Mouse (Mus musculus) hindbrain, embryonic 16.5 days (tissue): ENCODE data around the gene Nfkb1. TPM values are rescaled to one million over a fixed set of nuclear protein-coding genes. Genes with fewer than 3 reads are reported as not detected.

Source experiments
- ATAC-seq: fragments of 200-750 bp; cut with Nextera tagmentation; 2 replicates; pipeline ENCODE4 v1.8.0; 2017; ENCODE audit warnings: moderate TSS enrichment, moderate library complexity
- H3K27ac ChIP-seq: fragments of 300-500 bp; sonication (generic); 2 replicates; pipeline ENCODE4 v1.5.1; 2014; ENCODE audit warnings: low read depth, mild to moderate bottlenecking, control low read depth, low read length, moderate library complexity
- H3K27me3 ChIP-seq: fragments of 300-500 bp; sonication (generic); replicated peaks from 2 replicates; pipeline ENCODE4 v1.6.1; 2014; ENCODE audit warnings: low read length; ENCODE audit not compliant: control insufficient read depth, insufficient read depth
- H3K36me3 ChIP-seq: fragments of 300-500 bp; sonication (generic); 2 replicates; pipeline ENCODE4 v1.6.1; 2014; ENCODE audit warnings: mild to moderate bottlenecking, low read length, moderate library complexity, mixed read lengths; ENCODE audit not compliant: control insufficient read depth, insufficient read depth
- H3K4me1 ChIP-seq: fragments of 300-500 bp; sonication (generic); 2 replicates; pipeline ENCODE4 v1.6.1; 2014; ENCODE audit warnings: low read depth, low read length; ENCODE audit not compliant: control insufficient read depth, insufficient read depth
- H3K4me2 ChIP-seq: fragments of 300-500 bp; sonication (generic); 2 replicates; pipeline ENCODE4 v1.6.1; 2014; ENCODE audit warnings: mild to moderate bottlenecking, low read length, control low read depth, moderate library complexity
- H3K4me3 ChIP-seq: fragments of 300-500 bp; sonication (generic); 2 replicates; pipeline ENCODE4 v1.5.1; 2014; ENCODE audit warnings: mild to moderate bottlenecking, low read length, control low read depth, moderate library complexity
- H3K9ac ChIP-seq: fragments of 300-500 bp; sonication (generic); 2 replicates; pipeline ENCODE4 v1.6.1; 2014; ENCODE audit warnings: low read depth, mild to moderate bottlenecking, control low read depth, low read length, moderate library complexity
- H3K9me3 ChIP-seq: fragments of 300-500 bp; sonication (generic); 2 replicates; pipeline ENCODE4 v1.6.1; 2014; ENCODE audit warnings: mild to moderate bottlenecking, low read length, moderate library complexity; ENCODE audit not compliant: control insufficient read depth
- WGBS: fragments of 180-500 bp; shearing (Covaris S2); extraction: QIAGEN DNeasy Blood & Tissue Kit; methylation state at CpG from one replicate; pipeline ENCODE4 v1.1.7; 2014; 5-methylcytosine and 5-hydroxymethylcytosine counted together
- polyA plus RNA-seq: library from polyadenylated mRNA; unstranded; fragments of >200 nt; fragmentation: Nextera tagmentation; extraction: Ambion mirVana; gene quantifications from 2 replicates; pipeline ENCODE4 v1.2.1, GENCODE M21; 2015

Nfkb1 gene
- polyA plus RNA-seq, 1 experiment from 2014 or later, result 7.5 TPM

- 90% methylated on average over 17 of the region's 17 CpGs for WGBS
- H3K27me3 ChIP-seq, result no peaks in the 10 kb centered on the region
- no peak for ATAC-seq
- H3K36me3 ChIP-seq, result no peaks in the 10 kb centered on the region
- H3K9me3 ChIP-seq, result no peaks in the 10 kb centered on the region
- no peak overlapping the region for H3K27ac ChIP-seq
- no peak overlapping the region for H3K9ac ChIP-seq
- no peak overlapping the region for H3K4me3 ChIP-seq
- no peaks in the 10 kb centered on the region for H3K4me1 ChIP-seq
- no peak overlapping the region for H3K4me2 ChIP-seq
Measured at GRCm38 (mm10) chr3:135563163-135563689, 128.1 kb downstream of the Nfkb1 start.

DNA sequence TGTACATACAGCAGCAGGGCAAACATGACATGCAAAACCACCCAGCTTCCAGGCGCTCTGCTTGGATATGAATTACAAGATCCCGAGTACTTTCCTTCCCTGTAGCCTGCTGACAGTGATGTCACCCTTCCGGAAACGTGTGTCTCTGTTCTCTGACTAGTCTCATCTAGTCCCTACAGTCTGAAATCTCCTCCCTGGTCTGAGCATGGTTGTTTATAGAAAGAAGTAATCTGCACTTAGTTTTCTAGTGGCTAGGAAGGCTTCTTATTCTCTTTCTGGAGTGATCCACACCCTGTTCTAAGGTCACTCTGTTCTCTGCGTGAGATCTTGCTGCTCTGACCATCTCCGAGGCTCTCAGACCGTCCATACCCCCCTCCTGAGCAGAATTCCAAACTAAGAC, 129.3 kb downstream of the Nfkb1 start:
- Histone ChIP-seq H3K27me3 (no peaks in the 10 kb centered on the region), H3K4me2 (no peak overlapping the region), H3K36me3 (no peaks in the 10 kb centered on the region), H3K9ac (no peak overlapping the region), H3K9me3 (no peaks in the 10 kb centered on the region), H3K4me3 (no peak overlapping the region), H3K27ac (no peak overlapping the region), H3K4me1 (no peaks in the 10 kb centered on the region)
- ATAC-seq, result no peak
- WGBS, result 79% methylated on average over 7 of the region's 7 CpGs

GRCm38 (mm10) chr3:135556851-135557662, 134.3 kb downstream of the Nfkb1 start:
- H3K27ac ChIP-seq, result no peak overlapping the region

GRCm38 (mm10) chr3:135556052-135556587, 135.2 kb downstream of the Nfkb1 start:
- 0 out of 2 replicates have a peak, but pooled peaks cover under 1% of the 10 kb centered on the region for H3K36me3 ChIP-seq
- WGBS, result 80% methylated on average over 7 of the region's 7 CpGs
- H3K9me3 ChIP-seq, result no peaks in the 10 kb centered on the region
- ATAC-seq, result no peak
- no peak overlapping the region for H3K4me2 ChIP-seq
- H3K4me1 ChIP-seq, result no peaks in the 10 kb centered on the region
- no peak overlapping the region for H3K9ac ChIP-seq
- no peaks in the 10 kb centered on the region for H3K27me3 ChIP-seq
- no peak overlapping the region for H3K4me3 ChIP-seq
- no peak overlapping the region for H3K27ac ChIP-seq

More at GRCm38 (mm10) chr3:135556851-135557662, 134.3 kb downstream of the Nfkb1 start:
- Histone ChIP-seq H3K4me3 (no peak overlapping the region), H3K36me3 (no peaks in the 10 kb centered on the region), H3K27me3 (no peaks in the 10 kb centered on the region), H3K4me1 (no peaks in the 10 kb centered on the region), H3K9ac (no peak overlapping the region), H3K9me3 (no peaks in the 10 kb centered on the region), H3K4me2 (no peak overlapping the region)
- ATAC-seq, result no peak
- 78% methylated on average over 12 of the region's 12 CpGs for WGBS

DNA sequence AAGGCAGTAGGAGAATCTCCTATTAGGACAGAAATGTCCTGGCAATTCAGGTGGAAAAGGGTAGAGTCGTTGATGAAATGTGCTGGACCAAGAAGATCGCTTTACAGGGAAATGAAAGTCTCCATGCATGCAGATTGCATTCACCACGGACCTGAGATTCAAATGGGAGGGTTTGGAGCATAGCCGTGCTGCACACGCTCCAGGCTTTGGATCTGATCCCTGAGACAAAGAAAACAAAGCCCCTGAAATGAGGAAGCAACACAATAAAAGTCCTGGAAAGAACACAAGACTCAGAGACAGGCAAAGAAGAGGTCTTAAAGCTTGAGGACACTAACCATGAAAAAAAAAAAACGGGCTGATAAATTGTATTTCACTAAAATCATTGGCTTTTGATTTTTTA, 136.2 kb downstream of the Nfkb1 start:
- Histone ChIP-seq H3K4me3 (no peak overlapping the region), H3K9ac (no peak overlapping the region), H3K4me2 (no peak overlapping the region), H3K4me1 (no peaks in the 10 kb centered on the region), H3K36me3 (0 out of 2 replicates have a peak, but pooled peaks cover 2% of the 10 kb centered on the region), H3K9me3 (no peaks in the 10 kb centered on the region), H3K27me3 (no peaks in the 10 kb centered on the region), H3K27ac (no peak overlapping the region)
- ATAC-seq, result no peak
- 41% methylated on average over 6 of the region's 6 CpGs for WGBS

GRCm38 (mm10) chr3:135552874-135553273, 138.5 kb downstream of the Nfkb1 start:
- no peak for ATAC-seq

GRCm38 (mm10) chr3:135547298-135547697, 144.0 kb downstream of the Nfkb1 start:
- Histone ChIP-seq H3K9ac (no peak overlapping the region), H3K4me1 (no peaks in the 10 kb centered on the region), H3K4me2 (no peak overlapping the region), H3K36me3 (0 out of 2 replicates have a peak, but pooled peaks cover 2% of the 10 kb centered on the region), H3K9me3 (no peaks in the 10 kb centered on the region), H3K27ac (no peak overlapping the region), H3K4me3 (no peak overlapping the region), H3K27me3 (no peaks in the 10 kb centered on the region)
- 76% methylated on average over 8 of the region's 8 CpGs for WGBS
- ATAC-seq, result no peak

More at GRCm38 (mm10) chr3:135552874-135553273, 138.5 kb downstream of the Nfkb1 start:
- Histone ChIP-seq H3K4me1 (no peaks in the 10 kb centered on the region), H3K36me3 (0 out of 2 replicates have a peak, but pooled peaks cover 2% of the 10 kb centered on the region), H3K27me3 (no peaks in the 10 kb centered on the region), H3K4me2 (no peak overlapping the region), H3K9ac (no peak overlapping the region), H3K4me3 (no peak overlapping the region), H3K27ac (no peak overlapping the region), H3K9me3 (no peaks in the 10 kb centered on the region)
- WGBS, result 74% methylated on average over 5 of the region's 5 CpGs

- Histone ChIP-seq H3K4me2 (no peak overlapping the region), H3K9me3 (no peaks in the 10 kb centered on the region), H3K4me1 (no peaks in the 10 kb centered on the region), H3K9ac (no peak overlapping the region), H3K27me3 (no peaks in the 10 kb centered on the region), H3K36me3 (0 out of 2 replicates have a peak, but pooled peaks cover 2% of the 10 kb centered on the region), H3K27ac (no peak overlapping the region), H3K4me3 (no peak overlapping the region)
- no peak for ATAC-seq
- WGBS, result 65% methylated on average over 13 of the region's 13 CpGs
Measured at GRCm38 (mm10) chr3:135546212-135546923, 145.0 kb downstream of the Nfkb1 start.
